Mouse (Mus musculus) midbrain, embryonic 16.5 days (tissue): ENCODE measurements around the gene Ints7. TPM values are rescaled to one million over a fixed set of nuclear protein-coding genes. Genes with fewer than 3 reads are reported as not detected.

ENCODE experiments used
- ATAC-seq: fragments of 200-750 bp; cut with Nextera tagmentation; 2 replicates; pipeline ENCODE4 v1.8.0; 2017; ENCODE audit warnings: moderate TSS enrichment
- H3K27ac ChIP-seq: fragments of 300-500 bp; sonication (generic); 2 replicates; pipeline ENCODE4 v1.5.1; 2014; ENCODE audit warnings: mild to moderate bottlenecking, low read length, mixed read lengths
- H3K27me3 ChIP-seq: fragments of 300-500 bp; sonication (generic); 2 replicates; pipeline ENCODE4 v1.6.1; 2014; ENCODE audit warnings: low read depth, low read length, mixed read lengths; ENCODE audit not compliant: control insufficient read depth, insufficient read depth
- H3K36me3 ChIP-seq: fragments of 300-500 bp; sonication (generic); 2 replicates; pipeline ENCODE4 v1.6.1; 2014; ENCODE audit warnings: mild to moderate bottlenecking, low read length, moderate library complexity, mixed read lengths; ENCODE audit not compliant: control insufficient read depth, insufficient read depth
- H3K4me1 ChIP-seq: fragments of 300-500 bp; sonication (generic); 2 replicates; pipeline ENCODE4 v1.6.1; 2014; ENCODE audit warnings: mild to moderate bottlenecking, low read length, mixed read lengths; ENCODE audit not compliant: control insufficient read depth, insufficient read depth
- H3K4me2 ChIP-seq: fragments of 300-500 bp; sonication (generic); 2 replicates; pipeline ENCODE4 v1.6.1; 2014; ENCODE audit warnings: mild to moderate bottlenecking, low read length, mixed read lengths
- H3K4me3 ChIP-seq: fragments of 300-500 bp; sonication (generic); 2 replicates; pipeline ENCODE4 v1.5.1; 2014; ENCODE audit warnings: low read depth, mild to moderate bottlenecking, low read length, moderate library complexity, mixed read lengths
- H3K9ac ChIP-seq: fragments of 300-500 bp; sonication (generic); 2 replicates; pipeline ENCODE4 v1.6.1; 2014; ENCODE audit warnings: low read depth, low read length, mixed read lengths
- H3K9me3 ChIP-seq: fragments of 300-500 bp; sonication (generic); replicated peaks from 2 replicates; pipeline ENCODE4 v1.6.1; 2014; ENCODE audit warnings: mild to moderate bottlenecking, low read length, mixed read lengths; ENCODE audit not compliant: control insufficient read depth, poor library complexity, severe bottlenecking
- WGBS: fragments of 180-500 bp; shearing (Covaris S2); extraction: QIAGEN DNeasy Blood & Tissue Kit; methylation state at CpG from one replicate; pipeline ENCODE4 v1.1.7; 2014; 5-methylcytosine and 5-hydroxymethylcytosine counted together
- polyA plus RNA-seq: library from polyadenylated mRNA; unstranded; fragments of >200 nt; fragmentation: Nextera tagmentation; extraction: Ambion mirVana; gene quantifications from 2 replicates; pipeline ENCODE4 v1.2.1, GENCODE M21; 2015

Ints7 gene
- polyA plus RNA-seq, 1 experiment from 2014 or later: 34.7 TPM

- under 1% methylated on average over 52 of the region's 52 CpGs for WGBS
- no peaks in the 10 kb centered on the region for H3K9me3 ChIP-seq
- peak; percentile 2; the same call in 1 of the 2 replicates for ATAC-seq
- 0 out of 2 replicates have a peak, but pooled peaks cover 4% of the 10 kb centered on the region for H3K36me3 ChIP-seq
- H3K4me1 ChIP-seq: peaks cover 31% of the 10 kb centered on the region
- H3K9ac ChIP-seq: peak overlapping the region; percentile 12; the same call in 1 of the 2 replicates
- peak overlapping the region; percentile 74 for H3K4me3 ChIP-seq
- no peaks in the 10 kb centered on the region for H3K27me3 ChIP-seq
- no peak overlapping the region for H3K27ac ChIP-seq
- peak overlapping the region; percentile 84 for H3K4me2 ChIP-seq
Measured at GRCm38 (mm10) chr1:191574871-191575457, 472 bp upstream of the Ints7 start.

DNA sequence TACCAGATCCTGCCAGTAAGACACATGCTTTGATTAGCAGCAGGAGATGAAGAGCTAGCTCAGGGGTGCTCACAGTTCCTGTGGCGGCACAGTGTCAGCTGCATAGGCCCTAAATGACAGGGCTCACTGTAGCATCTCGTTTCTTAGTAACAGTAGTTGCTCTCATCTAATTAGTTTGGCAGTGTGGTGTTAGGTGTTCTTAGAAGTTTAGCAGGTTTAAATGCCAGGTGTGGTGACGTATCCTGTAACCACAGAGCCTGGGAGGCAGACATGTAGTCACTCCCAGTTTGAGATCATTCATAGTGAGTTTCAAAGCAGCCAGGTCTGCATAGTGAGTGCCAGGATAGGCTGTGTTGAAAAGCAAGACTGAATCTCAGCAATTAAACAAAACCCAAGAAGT lies 4.1 kb downstream of the Ints7 start:
- no peak for ATAC-seq
- Histone ChIP-seq H3K36me3 (peaks cover 7% of the 10 kb centered on the region; the same call in 1 of the 2 replicates), H3K9ac (no peak overlapping the region), H3K4me3 (no peak overlapping the region), H3K9me3 (no peaks in the 10 kb centered on the region), H3K4me1 (peaks cover 30% of the 10 kb centered on the region), H3K27ac (no peak overlapping the region), H3K27me3 (no peaks in the 10 kb centered on the region), H3K4me2 (no peak overlapping the region)
- 89% methylated on average over 3 of the region's 3 CpGs for WGBS

DNA sequence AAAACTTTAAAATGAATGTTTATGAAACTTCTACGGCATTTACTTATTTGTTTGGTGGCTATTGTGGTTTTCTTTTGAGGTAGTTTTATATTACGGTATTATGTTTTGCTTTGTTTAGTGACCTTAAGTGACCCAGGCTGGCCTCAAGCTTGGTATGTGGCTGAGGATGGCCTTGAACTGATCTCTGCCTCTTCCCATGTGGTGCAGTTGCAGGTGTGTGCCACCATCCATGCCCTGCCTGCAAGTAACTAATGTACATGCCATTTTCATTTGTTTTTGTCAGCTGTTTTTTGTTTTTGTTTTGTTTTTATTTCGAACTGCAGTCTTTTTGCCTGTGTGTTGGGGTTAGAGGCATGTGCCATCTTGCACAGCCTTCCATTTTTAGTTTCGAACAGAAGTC lies 6.2 kb downstream of the Ints7 start:
- no peak for ATAC-seq
- H3K27ac ChIP-seq: no peak overlapping the region
- H3K36me3 ChIP-seq: peaks cover 7% of the 10 kb centered on the region
- H3K27me3 ChIP-seq: no peaks in the 10 kb centered on the region
- 92% methylated on average over 4 of the region's 4 CpGs for WGBS
- H3K9me3 ChIP-seq: no peaks in the 10 kb centered on the region
- H3K9ac ChIP-seq: no peak overlapping the region
- H3K4me3 ChIP-seq: no peak overlapping the region
- no peak overlapping the region for H3K4me2 ChIP-seq
- H3K4me1 ChIP-seq: peaks cover 21% of the 10 kb centered on the region

DNA sequence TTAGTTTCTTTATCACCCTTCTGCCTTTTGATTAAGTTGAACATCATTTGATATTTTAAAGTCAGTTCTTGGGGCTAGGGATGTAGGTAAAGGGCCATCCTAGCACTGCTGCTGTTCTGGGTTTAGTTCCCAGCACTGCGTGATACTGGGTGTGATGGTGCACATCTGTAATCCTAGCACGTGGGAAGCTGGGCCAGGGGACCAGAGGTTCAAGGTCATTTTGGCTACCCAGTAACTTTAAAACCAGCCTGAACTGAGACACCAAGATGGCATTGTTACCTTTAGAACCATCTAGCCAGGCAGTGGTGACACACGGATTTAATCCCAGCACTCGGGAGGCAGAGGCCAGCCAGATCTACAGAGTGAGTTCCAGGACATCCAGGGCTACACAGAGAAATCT lies 8.4 kb downstream of the Ints7 start:
- H3K27ac ChIP-seq: no peak overlapping the region
- peaks cover 15% of the 10 kb centered on the region for H3K36me3 ChIP-seq
- peaks cover 5% of the 10 kb centered on the region; the same call in 1 of the 2 replicates for H3K4me1 ChIP-seq
- H3K9ac ChIP-seq: no peak overlapping the region
- no peaks in the 10 kb centered on the region for H3K27me3 ChIP-seq
- ATAC-seq: no peak
- H3K4me3 ChIP-seq: no peak overlapping the region
- 97% methylated on average over 4 of the region's 4 CpGs for WGBS
- no peak overlapping the region for H3K4me2 ChIP-seq
- no peaks in the 10 kb centered on the region for H3K9me3 ChIP-seq

DNA sequence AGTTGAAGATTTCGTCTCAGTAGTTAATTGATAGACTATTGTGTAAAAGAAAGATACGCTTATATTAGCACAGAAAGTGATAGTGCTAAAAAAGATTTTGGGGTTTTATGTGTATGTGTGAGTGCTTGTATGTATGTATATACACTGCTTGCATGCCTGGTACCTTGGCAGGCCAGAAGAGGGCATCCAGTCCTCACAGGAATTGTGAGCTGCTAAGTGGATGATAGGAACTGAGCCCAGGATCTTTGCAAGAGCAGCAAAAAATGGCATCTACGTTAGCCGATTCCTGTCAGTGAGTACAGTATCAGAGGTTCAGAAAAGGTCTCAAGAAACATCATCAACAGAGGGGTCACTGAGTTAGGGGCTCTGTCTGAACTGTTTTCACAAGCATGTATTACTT lies 9.0 kb downstream of the Ints7 start:
- Histone ChIP-seq H3K9ac (no peak overlapping the region), H3K4me1 (no peaks in the 10 kb centered on the region), H3K27me3 (no peaks in the 10 kb centered on the region), H3K9me3 (no peaks in the 10 kb centered on the region), H3K36me3 (peaks cover 18% of the 10 kb centered on the region), H3K27ac (no peak overlapping the region), H3K4me2 (no peak overlapping the region), H3K4me3 (no peak overlapping the region)
- WGBS: 95% methylated on average over 4 of the region's 4 CpGs
- ATAC-seq: no peak

DNA sequence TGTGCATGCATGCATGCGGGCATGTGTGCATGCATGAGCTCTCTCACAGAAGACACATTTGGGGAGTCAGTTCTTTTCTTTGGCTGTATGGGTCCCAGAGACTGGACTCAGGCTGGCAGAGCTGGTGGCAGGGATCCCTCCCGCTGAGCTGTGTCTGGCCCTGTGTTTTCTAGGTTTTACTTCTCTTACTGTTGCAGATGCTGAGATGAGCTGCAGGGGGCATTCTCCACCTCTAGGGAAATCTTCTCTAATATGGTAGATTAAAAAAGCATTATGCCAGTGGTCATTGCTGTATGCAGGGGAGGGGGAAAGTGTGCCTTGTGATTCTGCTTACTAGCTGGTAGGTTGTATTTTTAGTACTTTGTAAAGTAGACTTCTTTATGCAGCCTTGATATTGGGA lies 10.3 kb downstream of the Ints7 start:
- no peak overlapping the region for H3K27ac ChIP-seq
- whole genome bisulfite sequencing: 77% methylated on average over 2 of the region's 2 CpGs
- H3K4me1 ChIP-seq: no peaks in the 10 kb centered on the region
- no peak overlapping the region for H3K9ac ChIP-seq
- H3K9me3 ChIP-seq: no peaks in the 10 kb centered on the region
- no peaks in the 10 kb centered on the region for H3K27me3 ChIP-seq
- no peak for ATAC-seq
- no peak overlapping the region for H3K4me3 ChIP-seq
- H3K36me3 ChIP-seq: peaks cover 14% of the 10 kb centered on the region
- H3K4me2 ChIP-seq: no peak overlapping the region

DNA sequence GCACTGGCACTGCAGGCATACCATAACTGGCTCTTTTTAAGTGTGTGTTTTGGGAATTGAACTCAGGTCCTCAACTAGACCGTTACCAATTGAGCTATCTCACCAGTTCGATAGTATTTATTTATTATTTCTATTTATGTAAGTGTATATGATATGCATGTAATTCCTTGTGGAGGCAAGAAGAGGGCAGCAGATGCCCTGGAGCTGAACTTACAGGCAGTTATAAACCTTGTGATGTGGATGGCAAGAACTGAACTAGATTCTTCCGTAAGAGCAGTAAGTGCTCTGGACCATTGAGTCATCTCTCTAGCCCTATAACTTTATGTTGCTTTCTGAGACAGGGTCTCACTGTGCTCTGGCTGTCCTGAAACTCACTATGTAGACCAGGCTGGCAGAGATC lies 11.6 kb downstream of the Ints7 start:
- Histone ChIP-seq H3K4me1 (no peaks in the 10 kb centered on the region), H3K36me3 (peaks cover 14% of the 10 kb centered on the region), H3K9me3 (no peaks in the 10 kb centered on the region), H3K9ac (no peak overlapping the region), H3K27ac (no peak overlapping the region), H3K4me2 (no peak overlapping the region), H3K4me3 (no peak overlapping the region), H3K27me3 (no peaks in the 10 kb centered on the region)
- ATAC-seq: no peak
- WGBS: 97% methylated on average over 3 of the region's 3 CpGs

- no peaks in the 10 kb centered on the region for H3K27me3 ChIP-seq
- no peaks in the 10 kb centered on the region for H3K4me1 ChIP-seq
- no peak for ATAC-seq
- peaks cover 13% of the 10 kb centered on the region for H3K36me3 ChIP-seq
- H3K4me3 ChIP-seq: no peak overlapping the region
- no peak overlapping the region for H3K4me2 ChIP-seq
- no peaks in the 10 kb centered on the region for H3K9me3 ChIP-seq
- no peak overlapping the region for H3K9ac ChIP-seq
- no peak overlapping the region for H3K27ac ChIP-seq
- WGBS: 97% methylated on average over 2 of the region's 2 CpGs
Measured at GRCm38 (mm10) chr1:191588749-191589148, 13.3 kb downstream of the Ints7 start.

GRCm38 (mm10) chr1:191592016-191592720 lies 16.7 kb downstream of the Ints7 start:
- no peaks in the 10 kb centered on the region for H3K9me3 ChIP-seq
- peaks cover 20% of the 10 kb centered on the region for H3K36me3 ChIP-seq
- no peak overlapping the region for H3K27ac ChIP-seq
- ATAC-seq: no peak
- no peak overlapping the region for H3K4me2 ChIP-seq
- no peaks in the 10 kb centered on the region for H3K27me3 ChIP-seq
- no peaks in the 10 kb centered on the region for H3K4me1 ChIP-seq
- H3K4me3 ChIP-seq: no peak overlapping the region
- WGBS: 88% methylated on average over 12 of the region's 12 CpGs
- H3K9ac ChIP-seq: no peak overlapping the region
